In genomic region chrX:18258238-18258809, GRCm38 (mm10) we compare ENCODE assay signal across 17 mouse cellular contexts.
DNase-seq lines count a peak whose midpoint lies in the region; ATAC-seq and TF ChIP-seq lines count a peak whose summit lies in the region.
"Had no signal": no experiment of that assay in that cellular context is flagged by ENCODE, and none has a peak within 500 bp of the region (broad histone marks: within the 10 kb centered on the region; RNA-seq: fewer than 3 reads in every experiment).

No protein-coding gene starts in this region.

- ATAC-seq in heart, embryonic 12.5 days (ENCODE audit: insufficient number of reproducible peaks, low FRiP score), result no peak
- ATAC-seq in neural tube, embryonic 14.5 days (ENCODE audit: low read depth), result peak; percentile 14; the same call in 1 of the 2 replicates
- no peak for ATAC-seq in neural tube, embryonic 15.5 days (ENCODE audit: low FRiP score)
- ATAC-seq: forebrain, embryonic 13.5 days had no signal

- H3K27me3 ChIP-seq in heart, embryonic 12.5 days (replicated peaks), result no peaks in the 10 kb centered on the region
- H3K27me3 ChIP-seq in neural tube, embryonic 14.5 days (ENCODE audit: control insufficient read depth, insufficient read depth, low read length), result no peaks in the 10 kb centered on the region
- no peaks in the 10 kb centered on the region for H3K27me3 ChIP-seq in neural tube, embryonic 15.5 days (replicated peaks)
- H3K27me3 ChIP-seq: forebrain, embryonic 13.5 days; heart, embryonic 15.5 days had no signal

- TF ChIP-seq CTCF in layer of hippocampus, adult 2 months (conservative IDR thresholded peaks at IDR 0.05), result no peak

- H3K4me1 ChIP-seq in heart, embryonic 12.5 days (replicated peaks), result no peaks in the 10 kb centered on the region
- no peaks in the 10 kb centered on the region for H3K4me1 ChIP-seq in neural tube, embryonic 14.5 days (ENCODE audit: control insufficient read depth, insufficient read depth, low read length)
- H3K4me1 ChIP-seq in neural tube, embryonic 15.5 days, result no peaks in the 10 kb centered on the region
- H3K4me1 ChIP-seq: forebrain, embryonic 13.5 days; heart, embryonic 15.5 days had no signal

- no peak overlapping the region for H3K9ac ChIP-seq in heart, embryonic 12.5 days
- no peak overlapping the region for H3K9ac ChIP-seq in neural tube, embryonic 14.5 days (replicated peaks; ENCODE audit: low read depth, low read length)
- H3K9ac ChIP-seq in neural tube, embryonic 15.5 days (replicated peaks), result no peak overlapping the region
- H3K9ac ChIP-seq: forebrain, embryonic 13.5 days; heart, embryonic 15.5 days had no signal

- WGBS in heart, embryonic 12.5 days, result 95% methylated on average over 8 of the region's 8 CpGs
- 86% methylated on average over 8 of the region's 8 CpGs for WGBS in neural tube, embryonic 14.5 days
- 85% methylated on average over 8 of the region's 8 CpGs for WGBS in neural tube, embryonic 15.5 days

- H3K27ac ChIP-seq in heart, embryonic 12.5 days (ENCODE audit: poor library complexity, severe bottlenecking), result no peak overlapping the region
- no peak overlapping the region for H3K27ac ChIP-seq in neural tube, embryonic 14.5 days (ENCODE audit: low read depth, low read length)
- H3K27ac ChIP-seq in neural tube, embryonic 15.5 days (replicated peaks), result no peak overlapping the region
- no peak overlapping the region for H3K27ac ChIP-seq in layer of hippocampus, adult 2 months
- H3K27ac ChIP-seq: forebrain, embryonic 13.5 days; gastrocnemius, adult 2 months; heart, embryonic 15.5 days had no signal

- H3K9me3 ChIP-seq in heart, embryonic 12.5 days (replicated peaks), result no peaks in the 10 kb centered on the region
- no peaks in the 10 kb centered on the region for H3K9me3 ChIP-seq in neural tube, embryonic 14.5 days (ENCODE audit: control insufficient read depth, low read length)
- no peaks in the 10 kb centered on the region for H3K9me3 ChIP-seq in neural tube, embryonic 15.5 days (replicated peaks)
- H3K9me3 ChIP-seq: forebrain, embryonic 13.5 days; heart, embryonic 15.5 days had no signal

- DNase-seq in heart, adult 11 months, result peak; percentile 79
- peak; percentile 86 for DNase-seq in cerebellum, adult 9-11 months
- no peak for DNase-seq in layer of hippocampus, adult 2 months (ENCODE audit: low spot score in 2 of 2)
- no peak for DNase-seq in thymus, postnatal 4 days
- DNase-seq: adrenal gland, postnatal 14 days; B cell, adult 2 months; embryo, embryonic 11 days; gastrocnemius, adult 2 months; kidney, adult 18-20 months; kidney, postnatal 10 days; lung, postnatal 10 days; retina, postnatal 1 day had no signal

- H3K4me3 ChIP-seq in heart, embryonic 12.5 days, result no peak overlapping the region
- H3K4me3 ChIP-seq in neural tube, embryonic 14.5 days (ENCODE audit: low read depth, low read length), result no peak overlapping the region
- H3K4me3 ChIP-seq in neural tube, embryonic 15.5 days (replicated peaks), result no peak overlapping the region
- H3K4me3 ChIP-seq in layer of hippocampus, adult 2 months, result no peak overlapping the region
- H3K4me3 ChIP-seq: forebrain, embryonic 13.5 days; gastrocnemius, adult 2 months; heart, embryonic 15.5 days had no signal

- no peak overlapping the region for H3K4me2 ChIP-seq in heart, embryonic 12.5 days
- no peak overlapping the region for H3K4me2 ChIP-seq in neural tube, embryonic 14.5 days (ENCODE audit: low read depth, low read length)
- no peak overlapping the region for H3K4me2 ChIP-seq in neural tube, embryonic 15.5 days
- H3K4me2 ChIP-seq: forebrain, embryonic 13.5 days; heart, embryonic 15.5 days had no signal

- peaks cover 23% of the 10 kb centered on the region for H3K36me3 ChIP-seq in heart, embryonic 12.5 days
- peaks cover 5% of the 10 kb centered on the region; the same call in 1 of the 2 replicates for H3K36me3 ChIP-seq in neural tube, embryonic 14.5 days (ENCODE audit: control insufficient read depth, insufficient read depth, low read length)
- H3K36me3 ChIP-seq in neural tube, embryonic 15.5 days, result peaks cover 9% of the 10 kb centered on the region; the same call in 1 of the 2 replicates

Comparison
In these comparisons a context has a peak if more than half of its experiments do, and no peak if none do; other contexts are left out.
1. DNase-seq: peak in heart, adult 11 months (single experiment) and cerebellum, adult 9-11 months (single experiment); none in layer of hippocampus, adult 2 months (0 of 2) and thymus, postnatal 4 days (single experiment).